Mouse (Mus musculus) embryonic fibroblast, embryonic 13.5 days (primary cell): ENCODE measurements around the gene Dbp. TPM values are rescaled to one million over a fixed set of nuclear protein-coding genes. Genes with fewer than 3 reads are reported as not detected.

Experiments used
- H3K27ac ChIP-seq: 2 replicates; pipeline ENCODE4 v1.5.1; 2012; ENCODE audit warnings: low read length, control low read depth, inconsistent platforms; ENCODE audit not compliant: insufficient read depth
- H3K4me1 ChIP-seq: 2 replicates; pipeline ENCODE4 v1.6.1; 2011; ENCODE audit warnings: low read length; ENCODE audit not compliant: control insufficient read depth, insufficient read depth
- H3K4me3 ChIP-seq: 2 replicates; pipeline ENCODE4 v1.5.1; 2011; ENCODE audit warnings: mild to moderate bottlenecking, control low read depth, low read length; ENCODE audit not compliant: insufficient read depth
- CTCF ChIP-seq: IDR thresholded peaks from 2 replicates; pipeline ENCODE4 v1.5.1; 2011; ENCODE audit warnings: mild to moderate bottlenecking, control low read depth, low read length, moderate library complexity, borderline replicate concordance; ENCODE audit not compliant: insufficient read depth
- POLR2A ChIP-seq: IDR thresholded peaks from 2 replicates; pipeline ENCODE4 v1.6.1; 2011; ENCODE audit warnings: low read depth, mild to moderate bottlenecking, control low read depth, low read length, moderate library complexity
- polyA plus RNA-seq: library from polyadenylated mRNA; stranded (reverse); fragments of >200 nt; gene quantifications from 2 replicates; pipeline ENCODE4 v1.2.4, GENCODE M21; 2011; ENCODE audit warnings: low read depth; ENCODE audit not compliant: missing spikeins, insufficient read length

Gene Dbp
- polyA plus RNA-seq, 1 experiment = 15.9 TPM

DNA sequence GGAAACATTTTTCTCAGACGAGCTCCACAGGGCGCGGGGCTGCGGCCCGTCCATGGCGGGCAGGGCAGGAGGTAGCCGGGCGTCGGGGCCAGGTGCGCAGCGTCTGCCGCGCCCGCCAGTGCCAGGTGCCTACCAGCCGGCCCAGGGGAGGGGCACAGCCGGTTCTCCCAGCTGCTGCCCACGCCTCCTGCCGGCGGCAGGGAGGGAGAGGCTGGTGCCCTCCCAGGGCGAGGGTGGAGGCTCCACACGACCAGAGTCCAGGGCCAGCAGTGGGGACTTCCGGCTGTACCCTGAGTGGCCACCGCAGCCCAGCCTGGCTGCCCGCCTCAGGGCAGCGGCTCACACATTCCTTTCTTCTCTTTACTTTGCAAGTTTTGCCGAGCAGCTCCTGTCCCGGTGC lies 54.5 kb downstream of the Dbp start:
- Histone ChIP-seq H3K27ac (no peak overlapping the region), H3K4me1 (no peaks in the 10 kb centered on the region), H3K4me3 (no peak overlapping the region)
- TF ChIP-seq POLR2A = no peak
- TF ChIP-seq CTCF = no peak

Other genes starting within 250 kb of the Dbp start
- gene Ftl1, start 245.2 kb upstream of the Dbp start, polyA plus RNA-seq = 3,506 and 4,699 TPM in 2 replicates
- 218 and 278 TPM in 2 replicates for gene Bax, start 238.2 kb upstream of the Dbp start, polyA plus RNA-seq
- gene Tulp2, start 223.2 kb upstream of the Dbp start, polyA plus RNA-seq = not detected in 2 replicates
- gene Gm45808, start 218.3 kb upstream of the Dbp start, polyA plus RNA-seq = not detected in 2 replicates
- 0.68 and 1.2 TPM in 2 replicates for gene Dhdh, start 216.3 kb upstream of the Dbp start, polyA plus RNA-seq
- 409 and 447 TPM in 2 replicates for gene Nucb1, start 194.7 kb upstream of the Dbp start, polyA plus RNA-seq
- gene Ppp1r15a, start 178.8 kb upstream of the Dbp start, polyA plus RNA-seq = 31.7 and 35.9 TPM in 2 replicates
- 9.1 and 11.4 TPM in 2 replicates for gene Plekha4, start 178.8 kb upstream of the Dbp start, polyA plus RNA-seq
- gene Hsd17b14, start 150.2 kb upstream of the Dbp start, polyA plus RNA-seq = not detected in 2 replicates
- 25.7 and 30.6 TPM in 2 replicates for gene Bcat2, start 134.9 kb upstream of the Dbp start, polyA plus RNA-seq
- gene Fgf21, start 89.6 kb upstream of the Dbp start, polyA plus RNA-seq = 1.4 and 5.2 TPM in 2 replicates
- gene Fut1, start 87.8 kb upstream of the Dbp start, polyA plus RNA-seq = not detected in 2 replicates
- gene Izumo1, start 83.3 kb upstream of the Dbp start, polyA plus RNA-seq = not detected in 2 replicates
- 0.15 and 0.37 TPM in 2 replicates for gene Rasip1, start 77.6 kb upstream of the Dbp start, polyA plus RNA-seq
- 0.70 and 1.8 TPM in 2 replicates for gene Mamstr, start 65.1 kb upstream of the Dbp start, polyA plus RNA-seq
- gene Fut2, start 38.7 kb upstream of the Dbp start, polyA plus RNA-seq = not detected in 2 replicates
- gene Ntn5, start 21.1 kb upstream of the Dbp start, polyA plus RNA-seq = 0.58 TPM in 1 of 2 replicates, not detected in the other
- gene Sec1, start 10.7 kb upstream of the Dbp start, polyA plus RNA-seq = 0.21 TPM in 1 of 2 replicates, not detected in the other
- 6.6 and 6.8 TPM in 2 replicates for gene Car11, start 5.2 kb upstream of the Dbp start, polyA plus RNA-seq
- gene Rpl18, start 10.4 kb downstream of the Dbp start, polyA plus RNA-seq = 1,118 and 1,143 TPM in 2 replicates
- 19.0 and 19.1 TPM in 2 replicates for gene Sphk2, start 12.9 kb downstream of the Dbp start, polyA plus RNA-seq
- not detected in 2 replicates for gene Fam83e, start 16.1 kb downstream of the Dbp start, polyA plus RNA-seq
- not detected in 2 replicates for gene Spaca4, start 20.7 kb downstream of the Dbp start, polyA plus RNA-seq
- gene Lmtk3, start 78.7 kb downstream of the Dbp start, polyA plus RNA-seq = 5.5 and 8.7 TPM in 2 replicates
- gene Sult2b1, start 79.6 kb downstream of the Dbp start, polyA plus RNA-seq = 0.44 TPM in 1 of 2 replicates, not detected in the other
- 63.7 and 69.6 TPM in 2 replicates for gene Cyth2, start 109.5 kb downstream of the Dbp start, polyA plus RNA-seq
- not detected in 2 replicates for gene Kcnj14, start 119.7 kb downstream of the Dbp start, polyA plus RNA-seq
- gene Grwd1, start 125.9 kb downstream of the Dbp start, polyA plus RNA-seq = 13.5 and 17.6 TPM in 2 replicates
- 283 and 303 TPM in 2 replicates for gene Kdelr1, start 167.7 kb downstream of the Dbp start, polyA plus RNA-seq
- 1.8 and 2.1 TPM in 2 replicates for gene Grin2d, start 173.3 kb downstream of the Dbp start, polyA plus RNA-seq
- not detected in 2 replicates for gene Syngr4, start 191.6 kb downstream of the Dbp start, polyA plus RNA-seq
- gene Tmem143, start 191.9 kb downstream of the Dbp start, polyA plus RNA-seq = 18.0 and 21.2 TPM in 2 replicates
- 373 and 394 TPM in 2 replicates for gene Emp3, start 216.3 kb downstream of the Dbp start, polyA plus RNA-seq
- 0.73 and 1.1 TPM in 2 replicates for gene Ccdc114, start 219.0 kb downstream of the Dbp start, polyA plus RNA-seq